Mouse (Mus musculus): ENCODE results near the gene Adad2. TPM values are rescaled to one million over a fixed set of nuclear protein-coding genes. Genes with fewer than 3 reads are reported as not detected.

Adad2 gene
- polyA plus RNA-seq, 1 experiment from 2014 or later: not detected

DNA sequence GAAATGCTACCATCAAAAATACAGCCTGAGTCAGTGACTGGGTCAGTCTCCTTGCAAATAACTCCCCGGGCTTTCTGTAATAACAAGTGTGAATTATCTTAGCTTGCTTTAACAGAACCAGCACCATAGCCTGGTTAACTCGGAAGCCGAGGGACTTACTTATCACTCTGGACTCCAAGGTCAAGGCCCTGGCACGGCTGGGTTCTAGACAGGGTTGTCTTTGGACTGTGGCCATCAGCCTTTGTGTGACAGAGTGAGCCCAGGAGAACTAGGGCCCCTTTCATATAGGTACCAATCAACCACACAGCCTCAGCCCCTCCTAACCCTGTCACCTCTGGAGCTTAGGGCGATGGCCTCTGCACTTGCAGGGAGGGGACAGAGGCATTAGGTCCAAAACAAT, 28.5 kb downstream of the Adad2 start:
- 82% methylated on average over 5 of the region's 5 CpGs for WGBS
- H3K4me1 ChIP-seq (ENCODE audit: control insufficient read depth, insufficient read depth, low read length): peaks cover 7% of the 10 kb centered on the region; the same call in 1 of the 2 replicates
- no peak overlapping the region for H3K9ac ChIP-seq (replicated peaks; ENCODE audit: low read depth, low read length)
- no peak for ATAC-seq (ENCODE audit: low read depth)
- H3K4me3 ChIP-seq (ENCODE audit: low read depth, low read length): no peak overlapping the region
- no peak overlapping the region for H3K4me2 ChIP-seq (ENCODE audit: low read depth, low read length)
- no peaks in the 10 kb centered on the region for H3K9me3 ChIP-seq (ENCODE audit: control insufficient read depth, low read length)
- H3K27ac ChIP-seq (ENCODE audit: low read depth, low read length): no peak overlapping the region
- no peaks in the 10 kb centered on the region for H3K27me3 ChIP-seq (ENCODE audit: control insufficient read depth, insufficient read depth, low read length)
- H3K36me3 ChIP-seq (ENCODE audit: control insufficient read depth, insufficient read depth, low read length): no peaks in the 10 kb centered on the region

DNA sequence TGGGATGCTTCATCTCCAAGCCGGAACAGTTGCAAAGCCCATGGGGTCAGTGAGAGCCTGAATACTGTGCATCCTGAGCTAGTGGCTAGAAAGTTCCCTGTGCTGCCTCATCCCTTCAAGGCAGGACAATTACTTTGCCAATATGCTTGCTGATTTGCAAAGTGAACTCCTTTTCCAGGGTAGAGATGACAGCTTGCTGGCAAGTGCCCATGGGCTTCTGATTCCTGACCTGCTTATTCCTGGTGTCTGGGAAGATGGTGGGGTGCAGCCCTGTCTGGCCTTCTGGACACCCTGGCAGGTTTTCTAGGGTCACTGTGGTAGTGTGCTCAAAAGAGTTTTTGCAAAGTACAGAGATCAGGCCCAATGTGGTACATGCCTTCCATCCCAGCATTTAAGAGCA, 30.4 kb downstream of the Adad2 start:
- Histone ChIP-seq H3K36me3 (ENCODE audit: control insufficient read depth, insufficient read depth, low read length) (no peaks in the 10 kb centered on the region), H3K4me2 (ENCODE audit: low read depth, low read length) (no peak overlapping the region), H3K27me3 (ENCODE audit: control insufficient read depth, insufficient read depth, low read length) (no peaks in the 10 kb centered on the region), H3K9me3 (ENCODE audit: control insufficient read depth, low read length) (no peaks in the 10 kb centered on the region), H3K27ac (ENCODE audit: low read depth, low read length) (no peak overlapping the region), H3K4me3 (ENCODE audit: low read depth, low read length) (no peak overlapping the region), H3K4me1 (ENCODE audit: control insufficient read depth, insufficient read depth, low read length) (peaks cover 7% of the 10 kb centered on the region; the same call in 1 of the 2 replicates), H3K9ac (replicated peaks; ENCODE audit: low read depth, low read length) (no peak overlapping the region)
- ATAC-seq (ENCODE audit: low read depth): no peak
- WGBS: 87% methylated on average over 1 of the region's 1 CpGs

DNA sequence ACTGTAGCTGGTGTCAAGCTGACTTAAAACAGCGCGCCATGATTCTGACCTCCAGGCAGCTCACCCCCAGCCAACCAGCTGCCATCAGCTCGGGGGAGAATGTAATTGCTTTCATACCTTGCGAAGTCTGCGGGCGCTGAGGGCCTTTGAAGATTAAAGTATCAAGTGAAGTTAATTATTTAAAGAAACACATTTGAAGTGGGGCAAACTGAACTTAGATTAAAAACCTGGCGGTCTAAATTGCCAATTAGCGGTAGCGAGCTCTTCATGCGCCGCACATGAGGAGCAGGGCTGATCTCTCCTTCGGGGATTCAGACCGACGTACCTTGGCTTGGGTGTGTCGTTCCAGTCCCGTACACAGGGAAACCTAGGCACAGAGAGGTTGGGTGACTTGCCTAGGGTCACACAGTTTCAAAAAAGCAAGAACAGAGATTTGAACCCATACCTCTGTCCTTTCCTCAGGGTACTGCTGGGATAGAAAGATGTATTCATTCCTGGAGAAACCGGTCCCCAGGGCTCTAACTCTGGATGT, 31.9 kb downstream of the Adad2 start:
- Histone ChIP-seq H3K9ac (replicated peaks; ENCODE audit: low read depth, low read length) (no peak overlapping the region), H3K4me1 (ENCODE audit: control insufficient read depth, insufficient read depth, low read length) (peaks cover 7% of the 10 kb centered on the region; the same call in 1 of the 2 replicates), H3K4me3 (ENCODE audit: low read depth, low read length) (no peak overlapping the region), H3K4me2 (ENCODE audit: low read depth, low read length) (no peak overlapping the region), H3K9me3 (ENCODE audit: control insufficient read depth, low read length) (no peaks in the 10 kb centered on the region), H3K36me3 (ENCODE audit: control insufficient read depth, insufficient read depth, low read length) (no peaks in the 10 kb centered on the region), H3K27ac (ENCODE audit: low read depth, low read length) (peak overlapping the region; percentile 66), H3K27me3 (ENCODE audit: control insufficient read depth, insufficient read depth, low read length) (no peaks in the 10 kb centered on the region)
- ATAC-seq (ENCODE audit: low read depth): 0 out of 2 replicates have a peak, but pooled peaks have one; percentile 33
- WGBS: 59% methylated on average over 17 of the region's 17 CpGs

DNA sequence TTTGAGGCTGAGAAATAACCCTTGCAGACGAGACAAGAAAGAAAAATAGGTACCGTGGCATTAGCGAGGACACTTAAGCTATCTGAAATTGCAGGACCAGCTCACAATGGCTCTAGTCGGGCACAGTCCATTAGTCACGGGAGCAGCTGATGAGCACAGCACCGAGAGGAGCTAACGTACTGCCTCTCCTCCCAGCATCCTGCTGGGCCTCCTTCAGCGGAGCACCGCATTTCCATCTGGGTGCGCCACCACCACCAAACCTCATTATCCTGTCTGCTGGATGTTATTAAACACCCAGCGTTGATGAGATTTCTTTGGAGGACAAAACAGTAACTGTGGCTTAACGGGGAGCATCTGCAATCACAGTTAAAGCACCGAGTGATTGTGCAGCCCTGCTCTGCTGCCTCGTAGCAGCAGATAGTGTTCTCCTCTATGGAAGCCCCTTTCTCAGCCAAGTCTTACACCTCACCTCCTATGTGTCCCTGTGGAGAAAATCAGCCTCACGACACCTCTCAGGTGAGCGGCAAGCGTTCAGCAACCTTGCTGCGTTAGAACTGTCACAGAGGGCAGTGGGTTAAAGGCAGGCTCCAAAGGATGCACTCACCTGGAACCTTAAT, 32.5 kb downstream of the Adad2 start:
- H3K4me3 ChIP-seq (ENCODE audit: low read depth, low read length): no peak overlapping the region
- no peaks in the 10 kb centered on the region for H3K27me3 ChIP-seq (ENCODE audit: control insufficient read depth, insufficient read depth, low read length)
- WGBS: 30% methylated on average over 18 of the region's 18 CpGs
- no peaks in the 10 kb centered on the region for H3K36me3 ChIP-seq (ENCODE audit: control insufficient read depth, insufficient read depth, low read length)
- peak overlapping the region; percentile 16; the same call in 1 of the 2 replicates for H3K4me2 ChIP-seq (ENCODE audit: low read depth, low read length)
- peak; percentile 90 for ATAC-seq (ENCODE audit: low read depth)
- H3K4me1 ChIP-seq (ENCODE audit: control insufficient read depth, insufficient read depth, low read length): peaks cover 7% of the 10 kb centered on the region; the same call in 1 of the 2 replicates
- H3K9me3 ChIP-seq (ENCODE audit: control insufficient read depth, low read length): no peaks in the 10 kb centered on the region
- H3K9ac ChIP-seq (replicated peaks; ENCODE audit: low read depth, low read length): 0 out of 2 replicates have a peak overlapping the region, but pooled peaks have one; percentile 16
- H3K27ac ChIP-seq (ENCODE audit: low read depth, low read length): peak overlapping the region; percentile 66

DNA sequence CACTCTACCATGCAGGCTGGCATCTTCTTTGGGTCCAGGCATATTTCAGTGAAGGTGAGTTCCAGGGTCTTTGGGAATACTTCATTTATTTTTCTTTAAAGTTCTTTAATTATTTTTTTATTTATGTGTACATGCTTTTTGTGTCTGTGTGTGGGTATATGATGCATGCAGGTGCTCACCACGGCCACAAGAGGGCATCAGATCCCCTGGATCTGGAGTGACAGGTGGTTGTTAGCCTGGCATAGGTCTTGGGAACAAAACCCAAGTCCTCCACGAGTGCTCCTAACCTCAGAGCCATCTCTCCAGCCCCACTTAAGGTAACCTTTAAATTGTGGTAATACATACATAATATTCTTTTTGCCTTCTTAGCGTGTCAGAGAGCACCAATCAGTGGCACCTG, 33.6 kb downstream of the Adad2 start:
- ATAC-seq (ENCODE audit: low read depth): no peak
- WGBS: 73% methylated on average over 3 of the region's 3 CpGs
- no peaks in the 10 kb centered on the region for H3K36me3 ChIP-seq (ENCODE audit: control insufficient read depth, insufficient read depth, low read length)
- H3K27me3 ChIP-seq (ENCODE audit: control insufficient read depth, insufficient read depth, low read length): no peaks in the 10 kb centered on the region
- H3K9ac ChIP-seq (replicated peaks; ENCODE audit: low read depth, low read length): no peak overlapping the region
- no peaks in the 10 kb centered on the region for H3K9me3 ChIP-seq (ENCODE audit: control insufficient read depth, low read length)
- H3K4me3 ChIP-seq (ENCODE audit: low read depth, low read length): no peak overlapping the region
- H3K27ac ChIP-seq (ENCODE audit: low read depth, low read length): no peak overlapping the region
- peaks cover 7% of the 10 kb centered on the region; the same call in 1 of the 2 replicates for H3K4me1 ChIP-seq (ENCODE audit: control insufficient read depth, insufficient read depth, low read length)
- H3K4me2 ChIP-seq (ENCODE audit: low read depth, low read length): no peak overlapping the region

DNA sequence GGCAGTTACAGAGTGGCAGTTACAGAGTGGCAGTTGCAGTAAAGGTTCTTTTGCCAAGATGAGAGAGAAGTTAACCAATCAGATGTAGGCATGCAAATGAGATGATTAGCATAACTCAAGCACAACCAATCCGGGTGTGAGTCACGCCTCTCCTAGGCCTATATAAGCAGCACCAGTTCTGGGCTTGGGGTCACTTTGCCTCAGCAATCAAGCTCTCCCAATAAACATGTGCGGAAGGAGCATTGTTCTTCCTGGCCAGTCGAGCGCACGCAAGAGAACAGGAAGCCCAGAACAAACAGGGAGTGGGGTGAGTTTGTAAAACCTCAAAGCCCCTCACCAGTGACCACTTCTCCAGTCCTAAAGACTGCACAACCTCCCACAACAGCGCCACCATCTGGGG, 34.3 kb downstream of the Adad2 start:
- Histone ChIP-seq H3K4me2 (ENCODE audit: low read depth, low read length) (no peak overlapping the region), H3K27ac (ENCODE audit: low read depth, low read length) (no peak overlapping the region), H3K9ac (replicated peaks; ENCODE audit: low read depth, low read length) (no peak overlapping the region), H3K9me3 (ENCODE audit: control insufficient read depth, low read length) (no peaks in the 10 kb centered on the region), H3K4me3 (ENCODE audit: low read depth, low read length) (no peak overlapping the region), H3K4me1 (ENCODE audit: control insufficient read depth, insufficient read depth, low read length) (peaks cover 7% of the 10 kb centered on the region; the same call in 1 of the 2 replicates), H3K36me3 (ENCODE audit: control insufficient read depth, insufficient read depth, low read length) (no peaks in the 10 kb centered on the region), H3K27me3 (ENCODE audit: control insufficient read depth, insufficient read depth, low read length) (no peaks in the 10 kb centered on the region)
- 81% methylated on average over 7 of the region's 7 CpGs for WGBS
- ATAC-seq (ENCODE audit: low read depth): no peak

DNA sequence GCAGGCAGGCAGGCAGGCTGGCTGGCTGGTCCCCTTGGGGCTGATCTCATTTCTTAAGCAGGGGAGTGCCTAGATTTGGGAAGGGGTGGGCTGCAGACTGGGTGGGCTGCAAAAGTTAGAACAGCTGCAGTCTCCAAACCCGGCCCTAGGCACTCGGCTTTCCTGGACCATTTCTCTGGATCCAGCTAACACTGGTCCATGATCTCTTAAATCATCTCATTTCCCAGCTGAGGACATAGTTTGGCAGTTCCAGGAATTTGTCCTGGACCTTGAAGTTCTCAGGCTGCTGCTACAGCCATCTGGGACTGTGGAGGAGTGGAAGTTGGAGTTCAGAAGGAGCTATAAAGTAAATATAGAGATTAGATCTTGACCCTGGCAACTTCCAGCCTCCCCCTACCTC, 38.8 kb downstream of the Adad2 start:
- no peaks in the 10 kb centered on the region for H3K4me1 ChIP-seq (ENCODE audit: control insufficient read depth, insufficient read depth, low read length)
- ATAC-seq (ENCODE audit: low read depth): no peak
- H3K36me3 ChIP-seq (ENCODE audit: control insufficient read depth, insufficient read depth, low read length): no peaks in the 10 kb centered on the region
- WGBS: 71% methylated on average over 2 of the region's 2 CpGs
- H3K9me3 ChIP-seq (ENCODE audit: control insufficient read depth, low read length): no peaks in the 10 kb centered on the region
- no peak overlapping the region for H3K4me2 ChIP-seq (ENCODE audit: low read depth, low read length)
- H3K4me3 ChIP-seq (ENCODE audit: low read depth, low read length): no peak overlapping the region
- no peaks in the 10 kb centered on the region for H3K27me3 ChIP-seq (ENCODE audit: control insufficient read depth, insufficient read depth, low read length)
- H3K27ac ChIP-seq (ENCODE audit: low read depth, low read length): no peak overlapping the region
- H3K9ac ChIP-seq (replicated peaks; ENCODE audit: low read depth, low read length): no peak overlapping the region

DNA sequence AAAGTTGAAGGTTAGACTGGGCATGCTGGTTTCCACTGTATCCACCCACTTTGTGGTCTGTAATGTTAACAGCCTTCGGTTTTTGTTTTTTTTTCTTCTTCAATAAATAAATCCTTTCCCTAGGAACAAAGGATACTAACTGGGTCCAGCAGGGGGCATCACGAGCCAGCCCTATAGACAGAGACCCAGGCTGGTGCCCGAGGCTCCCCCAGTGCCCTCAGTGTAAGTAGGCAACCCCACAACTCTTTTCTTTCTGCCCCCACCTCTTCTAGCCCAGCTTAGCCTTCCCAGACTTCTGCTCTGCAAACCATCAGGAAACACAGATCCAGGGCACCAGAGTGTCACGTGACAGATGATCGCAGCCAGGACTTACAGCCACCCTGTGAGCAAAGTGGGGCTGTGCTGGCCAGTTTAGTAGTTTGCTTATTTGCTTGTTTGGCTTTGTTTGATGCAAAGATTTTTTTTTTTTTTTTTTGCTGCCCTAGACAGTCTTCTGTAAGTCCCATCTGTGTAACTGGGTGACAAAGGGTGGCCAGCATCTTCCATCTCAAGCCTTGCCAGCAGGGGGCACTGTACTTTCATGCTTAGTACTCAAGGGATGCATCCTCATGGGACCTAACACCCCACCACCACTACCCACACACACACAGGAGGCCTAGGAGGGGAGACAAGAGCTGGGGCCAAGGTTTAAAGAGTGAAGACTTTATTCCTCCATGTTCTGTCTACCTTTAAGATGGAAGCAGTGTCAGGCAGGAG, 44.3 kb downstream of the Adad2 start:
- no peak overlapping the region for H3K4me2 ChIP-seq (ENCODE audit: low read depth, low read length)
- H3K4me3 ChIP-seq (ENCODE audit: low read depth, low read length): no peak overlapping the region
- H3K4me1 ChIP-seq (ENCODE audit: control insufficient read depth, insufficient read depth, low read length): 0 out of 2 replicates have a peak, but pooled peaks cover 6% of the 10 kb centered on the region
- no peaks in the 10 kb centered on the region for H3K27me3 ChIP-seq (ENCODE audit: control insufficient read depth, insufficient read depth, low read length)
- H3K27ac ChIP-seq (ENCODE audit: low read depth, low read length): no peak overlapping the region
- H3K9me3 ChIP-seq (ENCODE audit: control insufficient read depth, low read length): no peaks in the 10 kb centered on the region
- WGBS: 56% methylated on average over 5 of the region's 5 CpGs
- ATAC-seq (ENCODE audit: low read depth): no peak
- no peaks in the 10 kb centered on the region for H3K36me3 ChIP-seq (ENCODE audit: control insufficient read depth, insufficient read depth, low read length)
- H3K9ac ChIP-seq (replicated peaks; ENCODE audit: low read depth, low read length): no peak overlapping the region

DNA sequence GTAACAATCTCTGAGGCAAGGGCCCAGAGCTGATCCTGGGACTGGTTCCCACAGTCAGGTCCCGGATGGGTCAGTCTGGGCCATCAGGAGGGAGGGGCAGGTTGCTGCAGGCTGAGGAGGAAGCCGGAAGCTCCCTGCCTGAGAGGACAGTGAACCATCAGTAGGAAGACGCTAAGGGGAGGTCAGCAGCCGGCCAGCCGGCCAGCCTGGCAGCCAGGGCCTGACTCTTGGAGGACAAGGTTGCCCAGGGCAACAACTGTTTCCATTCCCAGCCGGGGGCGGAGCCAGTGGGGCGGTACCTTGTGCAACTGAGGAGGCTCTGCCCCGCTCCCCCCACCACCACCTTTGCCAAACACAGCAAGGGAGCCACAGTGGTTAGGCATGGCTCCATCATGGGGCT, 48.5 kb downstream of the Adad2 start:
- ATAC-seq (ENCODE audit: low read depth): peak; percentile 28; the same call in 1 of the 2 replicates
- H3K4me2 ChIP-seq (ENCODE audit: low read depth, low read length): no peak overlapping the region
- no peaks in the 10 kb centered on the region for H3K27me3 ChIP-seq (ENCODE audit: control insufficient read depth, insufficient read depth, low read length)
- 0 out of 2 replicates have a peak overlapping the region, but pooled peaks have one; percentile 7 for H3K9ac ChIP-seq (replicated peaks; ENCODE audit: low read depth, low read length)
- 5% methylated on average over 9 of the region's 9 CpGs for WGBS
- H3K9me3 ChIP-seq (ENCODE audit: control insufficient read depth, low read length): no peaks in the 10 kb centered on the region
- H3K27ac ChIP-seq (ENCODE audit: low read depth, low read length): no peak overlapping the region
- H3K4me3 ChIP-seq (ENCODE audit: low read depth, low read length): no peak overlapping the region
- H3K4me1 ChIP-seq (ENCODE audit: control insufficient read depth, insufficient read depth, low read length): 0 out of 2 replicates have a peak, but pooled peaks cover 6% of the 10 kb centered on the region
- H3K36me3 ChIP-seq (ENCODE audit: control insufficient read depth, insufficient read depth, low read length): no peaks in the 10 kb centered on the region

Measured in neural tube, embryonic 14.5 days (tissue).